Mouse (Mus musculus): ENCODE measurements at regions not wholly inside any gene's neighbourhood (a gene's known extent, or its start where the extent isn't known, plus 50 kb on each side); places are given as distances from the start of the nearest gene placed in this dataset.
A peak's percentile ranks its signal among the peaks of the same experiment; 100 is the strongest.
"Not testable (repeated sequence)": the region's sequence is repeated elsewhere in the genome, so short reads cannot be mapped to it uniquely, and the experiment has no call there.

GRCm38 (mm10) chr6:95058017-95058416, 59.0 kb upstream of the Kbtbd8 start:
- no peak overlapping the region for H3K27ac ChIP-seq (ENCODE audit: insufficient read depth, low read depth, low read length)
- H3K36me3 ChIP-seq (ENCODE audit: control insufficient read depth, insufficient read depth, low read length): no peaks in the 10 kb centered on the region
- WGBS: 41% methylated on average over 4 of the region's 4 CpGs
- H3K4me1 ChIP-seq (ENCODE audit: control insufficient read depth, insufficient read depth, insufficient read length, low read length): no peaks in the 10 kb centered on the region
- TF ChIP-seq CTCF (IDR thresholded peaks at IDR 0.05; ENCODE audit: extremely low read depth, insufficient read length, insufficient replicate concordance, low read depth, low read length) (no peak), POLR2A (IDR thresholded peaks at IDR 0.05; ENCODE audit: low read depth, low read length) (no peak)
- no peaks in the 10 kb centered on the region for H3K27me3 ChIP-seq (ENCODE audit: control insufficient read depth, insufficient read depth, low read length)
- no peak overlapping the region for H3K4me3 ChIP-seq (ENCODE audit: low read depth, low read length)

GRCm38 (mm10) chr6:95056222-95056621, 60.8 kb upstream of the Kbtbd8 start:
- no peaks in the 10 kb centered on the region for H3K27me3 ChIP-seq (ENCODE audit: control insufficient read depth, insufficient read depth, low read length)
- H3K27ac ChIP-seq (ENCODE audit: insufficient read depth, low read depth, low read length): no peak overlapping the region
- no peak overlapping the region for H3K4me3 ChIP-seq (ENCODE audit: low read depth, low read length)
- TF ChIP-seq CTCF (IDR thresholded peaks at IDR 0.05; ENCODE audit: extremely low read depth, insufficient read length, insufficient replicate concordance, low read depth, low read length) (no peak), POLR2A (IDR thresholded peaks at IDR 0.05; ENCODE audit: low read depth, low read length) (no peak)
- no peaks in the 10 kb centered on the region for H3K36me3 ChIP-seq (ENCODE audit: control insufficient read depth, insufficient read depth, low read length)
- WGBS: 92% methylated on average over 2 of the region's 2 CpGs
- no peaks in the 10 kb centered on the region for H3K4me1 ChIP-seq (ENCODE audit: control insufficient read depth, insufficient read depth, insufficient read length, low read length)

GRCm38 (mm10) chr6:95053717-95054382, 63.2 kb upstream of the Kbtbd8 start:
- no peak overlapping the region for H3K27ac ChIP-seq (ENCODE audit: insufficient read depth, low read depth, low read length)
- H3K36me3 ChIP-seq (ENCODE audit: control insufficient read depth, insufficient read depth, low read length): no peaks in the 10 kb centered on the region
- H3K4me1 ChIP-seq (ENCODE audit: control insufficient read depth, insufficient read depth, insufficient read length, low read length): no peaks in the 10 kb centered on the region
- no peaks in the 10 kb centered on the region for H3K27me3 ChIP-seq (ENCODE audit: control insufficient read depth, insufficient read depth, low read length)
- no peak for TF ChIP-seq POLR2A (IDR thresholded peaks at IDR 0.05; ENCODE audit: low read depth, low read length)
- TF ChIP-seq CTCF (IDR thresholded peaks at IDR 0.05; ENCODE audit: extremely low read depth, insufficient read length, insufficient replicate concordance, low read depth, low read length): no peak
- H3K4me3 ChIP-seq (ENCODE audit: low read depth, low read length): no peak overlapping the region
- 40% methylated on average over 9 of the region's 9 CpGs for WGBS

DNA sequence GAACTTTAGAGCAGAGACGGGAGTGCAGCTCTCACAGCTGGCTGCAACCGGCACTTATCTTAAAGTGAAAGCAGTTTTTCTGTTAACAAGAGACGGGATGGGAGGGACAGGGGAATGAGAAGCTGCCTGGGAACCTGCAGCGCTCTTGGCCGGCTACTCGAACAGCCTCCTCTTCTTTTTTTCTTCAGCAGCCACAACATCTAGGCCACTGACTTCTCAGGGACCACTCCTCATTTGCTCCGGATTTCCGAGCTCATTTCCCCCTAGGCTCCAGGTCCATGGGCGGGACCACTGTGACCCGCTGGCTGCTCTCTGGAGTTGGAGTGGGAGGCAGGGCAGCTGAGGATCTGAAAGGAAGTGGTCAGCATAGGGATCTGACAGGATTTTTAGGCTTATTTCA, 75.7 kb upstream of the Kbtbd8 start:
- peak overlapping the region; percentile 35; the same call in 1 of the 2 replicates for H3K4me3 ChIP-seq (ENCODE audit: low read depth, low read length)
- not testable (repeated sequence) for H3K27me3 ChIP-seq (ENCODE audit: control insufficient read depth, insufficient read depth, low read length); H3K4me1 ChIP-seq (ENCODE audit: control insufficient read depth, insufficient read depth, insufficient read length, low read length); H3K27ac ChIP-seq (ENCODE audit: insufficient read depth, low read depth, low read length); H3K36me3 ChIP-seq (ENCODE audit: control insufficient read depth, insufficient read depth, low read length)
- WGBS: 15% methylated on average over 7 of the region's 10 CpGs

DNA sequence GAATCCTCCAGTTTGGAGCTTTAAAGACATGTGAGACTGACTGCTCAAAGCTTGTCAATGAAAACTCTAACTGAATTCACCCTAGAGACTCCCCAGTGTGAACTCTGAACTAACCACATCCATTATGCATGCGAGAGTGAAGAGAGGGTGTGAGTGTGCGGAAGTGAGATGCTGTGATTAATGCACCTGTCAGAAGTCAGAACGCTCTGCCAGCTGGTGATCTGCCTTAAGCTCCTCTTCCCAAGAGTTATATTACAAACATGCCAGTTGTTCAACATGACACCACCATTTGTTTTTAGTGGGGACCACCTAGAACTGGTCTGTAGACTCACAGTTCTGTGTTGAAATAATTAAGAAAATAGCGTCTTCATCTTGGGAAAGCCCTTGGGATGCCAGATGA, 92.8 kb upstream of the Kbtbd8 start:
- Histone ChIP-seq H3K4me1 (ENCODE audit: control insufficient read depth, insufficient read depth, insufficient read length, low read length) (no peaks in the 10 kb centered on the region), H3K4me3 (ENCODE audit: low read depth, low read length) (no peak overlapping the region), H3K27ac (ENCODE audit: insufficient read depth, low read depth, low read length) (no peak overlapping the region), H3K36me3 (ENCODE audit: control insufficient read depth, insufficient read depth, low read length) (no peaks in the 10 kb centered on the region), H3K27me3 (ENCODE audit: control insufficient read depth, insufficient read depth, low read length) (0 out of 2 replicates have a peak, but pooled peaks cover 3% of the 10 kb centered on the region)
- no peak for TF ChIP-seq POLR2A (IDR thresholded peaks at IDR 0.05; ENCODE audit: low read depth, low read length)
- no peak for TF ChIP-seq CTCF (IDR thresholded peaks at IDR 0.05; ENCODE audit: extremely low read depth, insufficient read length, insufficient replicate concordance, low read depth, low read length)
- WGBS: 33% methylated on average over 4 of the region's 4 CpGs

GRCm38 (mm10) chr6:95021724-95022123, 95.3 kb upstream of the Kbtbd8 start:
- Histone ChIP-seq H3K4me1 (ENCODE audit: control insufficient read depth, insufficient read depth, insufficient read length, low read length) (peaks cover 8% of the 10 kb centered on the region), H3K27ac (ENCODE audit: insufficient read depth, low read depth, low read length) (no peak overlapping the region), H3K27me3 (ENCODE audit: control insufficient read depth, insufficient read depth, low read length) (0 out of 2 replicates have a peak, but pooled peaks cover 3% of the 10 kb centered on the region), H3K4me3 (ENCODE audit: low read depth, low read length) (no peak overlapping the region), H3K36me3 (ENCODE audit: control insufficient read depth, insufficient read depth, low read length) (no peaks in the 10 kb centered on the region)
- TF ChIP-seq POLR2A (IDR thresholded peaks at IDR 0.05; ENCODE audit: low read depth, low read length): no peak
- no peak for TF ChIP-seq CTCF (IDR thresholded peaks at IDR 0.05; ENCODE audit: extremely low read depth, insufficient read length, insufficient replicate concordance, low read depth, low read length)
- 49% methylated on average over 7 of the region's 7 CpGs for WGBS

DNA sequence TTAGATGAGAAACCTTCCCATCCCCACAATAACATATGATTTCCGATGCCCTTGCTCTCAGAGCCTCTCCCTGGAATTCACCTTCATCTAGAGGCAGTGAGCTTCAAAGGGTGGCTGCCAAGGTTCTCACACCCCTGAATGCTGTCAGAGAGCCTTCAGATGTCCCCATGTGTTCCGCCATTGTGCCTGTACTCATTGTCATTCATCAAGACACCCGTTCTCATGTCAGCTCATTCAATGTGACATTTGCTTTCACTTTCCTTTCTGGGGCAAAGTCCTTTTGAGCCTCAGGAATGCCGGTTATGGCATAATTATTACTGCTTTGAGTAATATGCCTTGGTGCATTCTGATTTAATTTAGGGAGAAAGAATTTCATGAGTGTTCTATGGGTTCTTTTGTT, 99.1 kb upstream of the Kbtbd8 start:
- Histone ChIP-seq H3K4me1 (ENCODE audit: control insufficient read depth, insufficient read depth, insufficient read length, low read length) (peaks cover 8% of the 10 kb centered on the region), H3K27me3 (ENCODE audit: control insufficient read depth, insufficient read depth, low read length) (0 out of 2 replicates have a peak, but pooled peaks cover 3% of the 10 kb centered on the region), H3K27ac (ENCODE audit: insufficient read depth, low read depth, low read length) (no peak overlapping the region), H3K36me3 (ENCODE audit: control insufficient read depth, insufficient read depth, low read length) (no peaks in the 10 kb centered on the region), H3K4me3 (ENCODE audit: low read depth, low read length) (no peak overlapping the region)
- TF ChIP-seq CTCF (IDR thresholded peaks at IDR 0.05; ENCODE audit: extremely low read depth, insufficient read length, insufficient replicate concordance, low read depth, low read length) (no peak), POLR2A (IDR thresholded peaks at IDR 0.05; ENCODE audit: low read depth, low read length) (no peak)
- 17% methylated on average over 4 of the region's 4 CpGs for WGBS

Measured in small intestine, adult 2 months (tissue).